Mouse (Mus musculus) fat pad, adult 2 months (tissue): ENCODE data around the gene Anxa9.

Experiments
- DNase-seq: peaks from one replicate; pipeline ENCODE4 v3.0.0-alpha.2; 2011; ENCODE audit warnings: low read depth, low spot score; ENCODE audit errors: extremely low read depth

The Anxa9 gene

DNA sequence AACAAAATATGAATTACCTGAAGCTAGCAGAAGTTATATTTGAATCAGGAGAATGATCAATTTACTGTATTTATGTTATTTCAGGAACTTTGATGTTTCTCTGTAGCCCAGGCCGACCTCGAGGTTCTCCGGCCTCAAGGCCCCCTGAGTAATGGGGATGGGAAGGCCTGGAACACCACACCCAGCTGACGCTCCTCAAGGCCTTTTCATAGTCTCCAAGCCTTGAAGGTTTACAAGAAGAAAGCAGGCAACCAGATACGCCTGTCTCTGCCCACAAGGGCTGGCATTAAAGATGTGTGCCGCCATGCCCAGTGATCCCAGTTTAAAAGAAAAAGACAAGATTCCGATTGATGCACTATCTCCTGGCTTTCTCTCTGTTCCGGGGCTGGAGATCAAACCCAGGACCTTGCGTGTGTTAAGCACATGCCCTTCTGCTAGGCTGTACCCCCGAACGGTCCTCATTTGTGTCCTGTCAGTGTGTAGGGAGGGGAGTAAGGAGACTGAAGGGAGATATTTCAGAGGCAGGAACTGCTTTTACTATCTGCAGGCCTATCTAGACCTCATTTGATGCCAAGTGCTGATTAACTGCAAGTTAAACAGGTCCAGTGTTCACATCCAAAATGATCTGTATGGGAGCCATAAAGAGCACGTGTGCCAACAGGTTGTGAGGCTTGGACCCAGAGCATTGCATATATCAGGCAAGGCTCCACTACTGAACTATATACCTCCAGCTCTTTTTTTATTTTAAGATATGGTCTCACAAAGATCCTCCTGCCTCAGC lies 22.3 kb downstream of the Anxa9 start:
- no peak for DNase-seq

DNA sequence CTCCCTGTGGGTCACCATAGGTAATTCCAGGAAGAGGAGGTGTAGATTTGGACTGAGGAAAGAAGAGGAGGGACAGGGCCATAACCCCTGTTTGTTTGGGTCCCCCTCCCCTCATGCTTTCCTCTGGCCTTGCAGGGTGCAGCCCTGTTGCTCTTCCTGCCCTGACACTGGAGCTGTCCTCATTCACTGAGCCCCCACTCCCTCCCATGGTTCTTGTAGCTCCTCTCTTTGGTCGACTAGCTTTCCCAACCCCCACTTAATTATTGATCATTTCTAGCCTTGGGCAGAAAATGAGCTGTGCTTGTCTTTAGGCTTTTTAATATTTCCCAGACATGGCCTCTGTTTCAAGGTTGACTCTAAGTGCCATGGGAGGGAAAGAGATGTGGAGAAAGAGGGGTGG lies 22.9 kb downstream of the Anxa9 start:
- DNase-seq, result no peak

DNA sequence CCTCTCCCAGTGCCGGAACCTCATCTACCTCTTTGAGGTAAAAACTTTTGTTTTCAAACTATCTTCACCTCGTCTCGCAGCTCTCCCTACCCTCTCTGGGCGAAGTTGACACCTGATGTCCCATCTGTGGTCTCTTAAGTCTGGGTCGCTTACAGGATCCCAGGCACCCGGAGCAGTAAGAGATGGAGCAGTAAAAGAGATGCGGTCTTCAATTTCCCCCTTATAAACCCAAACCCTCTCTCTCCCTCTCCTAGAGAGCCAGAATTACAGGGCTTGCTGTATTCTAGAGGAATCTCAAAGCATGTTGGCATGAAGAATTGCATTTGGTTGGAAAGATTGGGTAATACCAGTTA lies 23.4 kb downstream of the Anxa9 start:
- no peak for DNase-seq

DNA sequence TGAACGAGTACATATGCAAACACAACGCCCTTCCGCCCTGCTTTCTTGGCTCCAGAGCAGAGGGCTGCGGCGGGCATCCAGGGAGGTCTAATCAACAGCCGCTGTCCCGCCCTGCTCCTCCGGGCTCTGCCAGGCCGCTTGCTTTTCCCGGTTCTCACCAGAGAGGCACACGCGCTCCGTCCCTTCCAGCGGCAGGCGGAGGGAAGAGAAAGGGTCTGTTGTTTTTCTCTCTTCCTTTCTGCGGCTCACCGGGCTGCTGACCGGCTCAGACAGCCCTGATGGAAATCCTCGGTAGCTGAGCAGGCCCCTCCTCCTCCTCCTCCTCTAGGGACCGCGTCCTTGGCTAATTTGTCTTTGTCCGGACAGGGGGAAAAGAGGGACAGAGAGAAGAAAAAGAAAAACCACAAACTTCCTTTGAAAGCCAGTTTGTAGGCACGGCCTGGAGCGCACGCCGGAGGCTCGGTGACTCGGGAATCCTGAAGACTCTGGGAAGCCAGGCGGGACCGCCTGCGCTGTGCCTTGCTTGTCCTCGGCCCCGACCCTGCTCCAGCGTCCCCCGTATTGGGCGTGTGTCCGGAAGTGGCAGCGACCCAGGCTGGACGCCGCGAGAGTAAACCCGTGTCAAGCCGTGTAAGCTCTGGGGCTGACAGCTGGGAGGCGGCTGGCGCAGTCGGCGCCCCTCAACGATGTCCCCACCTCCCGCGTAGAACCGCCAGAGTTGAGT lies 23.9 kb downstream of the Anxa9 start:
- DNase-seq, result no peak

DNA sequence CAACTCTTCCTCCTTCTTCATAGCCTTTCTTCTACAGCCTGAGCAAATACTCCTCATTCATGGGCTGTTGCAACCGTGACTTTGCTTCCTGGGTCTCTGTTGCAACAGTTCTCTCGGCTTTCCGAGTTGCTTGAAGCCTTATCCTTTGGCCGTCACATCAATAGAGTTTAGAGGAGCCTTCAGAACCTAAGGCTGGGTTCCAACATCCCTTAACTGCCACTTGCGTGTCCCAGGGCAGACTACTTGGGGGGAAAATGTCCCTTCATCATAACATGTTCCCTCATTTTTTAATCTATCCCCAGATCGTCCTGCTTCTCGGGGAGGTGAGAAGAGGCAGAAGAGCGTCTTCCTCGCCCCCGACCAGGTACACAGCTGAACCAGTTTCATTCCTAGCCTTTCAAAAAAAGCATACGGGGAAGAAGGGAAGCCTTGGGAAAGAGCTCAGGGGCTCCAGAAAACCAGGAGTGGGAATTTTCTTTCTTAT lies 24.6 kb downstream of the Anxa9 start:
- peak; percentile 88 for DNase-seq

DNA sequence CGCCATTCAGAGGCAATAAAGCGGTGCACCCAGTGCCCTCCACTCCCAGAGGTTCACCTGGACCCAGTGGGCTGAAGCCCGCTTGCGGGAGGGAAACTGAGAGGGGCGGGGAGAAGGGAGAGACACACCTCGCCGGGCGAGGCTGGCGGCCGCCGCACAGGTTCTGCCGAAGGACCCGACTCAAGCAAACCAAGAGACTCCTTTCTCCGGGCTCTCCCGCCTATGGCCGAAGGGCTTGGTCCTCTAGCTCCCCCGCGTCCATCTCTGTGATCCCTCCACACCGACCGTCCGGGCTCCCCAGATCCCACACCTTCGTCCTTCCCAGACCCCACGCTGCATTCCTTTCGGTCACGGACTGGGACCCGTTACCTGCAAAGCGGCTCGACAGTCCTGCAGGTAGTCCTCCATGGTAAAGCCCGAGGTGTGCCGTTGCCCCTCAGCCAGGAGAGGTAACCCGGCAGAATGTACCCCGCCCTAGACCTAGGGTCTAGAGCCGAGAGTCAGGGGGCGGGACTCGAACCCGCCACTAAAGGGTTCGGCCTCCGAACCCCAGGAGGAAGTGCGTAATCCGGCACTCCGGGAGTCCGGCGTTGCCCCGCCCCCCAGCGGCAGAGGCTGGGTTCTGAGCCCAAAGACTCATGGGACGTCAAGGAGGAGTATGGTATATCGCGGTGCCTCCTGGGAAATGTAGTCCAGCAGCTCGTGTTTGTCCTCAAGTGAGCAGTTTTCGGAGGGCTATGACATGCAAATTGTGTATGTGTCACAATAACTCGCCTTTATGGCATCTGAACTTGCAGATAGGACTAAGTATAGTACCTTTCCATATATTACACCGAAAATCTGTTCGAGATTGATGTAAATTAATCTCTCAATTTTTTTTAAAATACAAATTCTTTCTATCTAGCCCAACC lies 25.5 kb downstream of the Anxa9 start, which contains the start of the genes Mindy1 and Prune1:
Gene Mindy1, plus strand, starts transcription at position 130 of the 911 bp plus-strand sequence.
Gene Prune1, minus strand, starts transcription at position 861 of the 911 bp plus-strand sequence.
- no peak for DNase-seq

DNA sequence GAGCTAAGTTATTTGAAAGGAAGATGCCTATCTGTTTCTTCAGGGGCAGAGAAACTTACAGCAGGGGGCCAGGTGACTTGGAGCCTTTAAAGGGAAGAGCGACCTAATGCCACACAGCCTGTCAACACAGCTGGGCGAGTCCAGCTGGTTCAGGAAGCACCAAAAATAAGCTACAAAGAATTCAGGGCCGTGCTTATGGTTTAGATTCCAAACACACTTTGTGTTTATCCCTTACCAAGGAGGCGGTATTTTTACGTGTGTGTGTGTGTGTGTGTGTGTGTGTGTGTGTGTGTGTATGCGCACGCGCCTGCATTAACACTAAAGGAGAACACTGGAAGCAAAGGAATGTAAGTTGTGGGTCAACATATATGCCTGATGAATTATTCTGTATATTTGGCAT lies 26.2 kb downstream of the Anxa9 start:
- DNase-seq, result no peak

DNA sequence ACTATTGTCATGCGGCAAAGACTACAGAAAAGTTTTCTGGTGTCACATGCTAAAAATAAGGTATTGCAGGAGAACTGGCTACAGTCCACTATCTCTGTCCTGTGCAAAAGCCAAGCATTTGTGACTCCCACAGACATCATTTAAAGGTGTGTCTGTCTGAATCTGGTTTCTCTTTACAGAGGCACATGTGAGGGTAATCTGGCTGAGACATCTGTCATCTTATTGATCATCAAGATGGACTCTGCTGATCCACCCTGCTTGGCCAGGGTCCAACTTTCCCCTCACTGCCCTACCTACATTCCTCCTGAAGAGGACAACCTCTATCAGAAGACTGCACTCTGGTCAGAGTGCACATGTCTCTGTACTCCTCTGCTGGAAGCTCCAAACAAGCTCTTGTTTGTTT lies 29.8 kb downstream of the Anxa9 start:
- no peak for DNase-seq

DNA sequence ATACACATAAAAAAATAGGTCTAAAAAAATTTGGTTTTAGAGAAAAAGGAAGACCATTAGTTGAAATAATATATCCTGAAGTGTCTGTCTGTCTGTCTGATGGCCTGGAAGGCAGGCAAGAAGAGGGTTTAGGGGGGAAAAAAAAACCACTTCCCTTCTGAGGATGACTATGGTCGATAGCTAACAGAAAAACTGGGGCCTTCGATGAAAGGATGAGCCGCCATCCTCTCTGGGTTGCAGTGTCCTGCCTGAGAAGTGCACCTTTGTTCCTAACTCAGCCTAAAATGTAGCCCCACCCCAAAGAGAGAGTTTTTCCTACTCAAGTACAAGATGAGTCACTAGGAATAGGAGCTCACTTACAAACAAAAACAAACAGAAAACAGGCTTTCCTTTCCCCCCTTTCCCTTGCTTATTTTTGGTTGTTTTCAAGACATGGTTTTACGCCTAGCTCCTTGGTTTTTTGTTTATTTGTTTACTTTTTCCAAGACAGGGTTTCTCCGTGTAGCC lies 30.5 kb downstream of the Anxa9 start:
- DNase-seq, result no peak

DNA sequence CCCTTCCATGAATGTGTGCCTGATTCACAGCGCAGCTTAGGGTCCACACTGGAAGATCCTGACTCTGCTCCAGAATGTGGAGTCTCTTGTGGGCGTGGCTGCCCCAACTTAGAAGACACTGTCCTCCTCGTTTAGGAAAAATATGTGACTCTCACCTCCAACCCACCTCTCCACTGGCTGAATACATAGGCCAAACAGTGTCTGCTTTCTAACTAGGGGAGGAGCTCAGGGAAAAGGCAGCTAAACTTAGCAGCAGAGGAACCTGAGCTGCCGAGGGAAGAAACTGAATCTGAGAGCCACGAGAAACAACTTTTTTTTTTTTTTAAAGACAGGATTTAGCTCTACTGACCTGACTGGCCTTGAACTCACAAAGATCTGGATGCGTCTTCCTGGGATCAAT lies 31.8 kb downstream of the Anxa9 start:
- no peak for DNase-seq

DNA sequence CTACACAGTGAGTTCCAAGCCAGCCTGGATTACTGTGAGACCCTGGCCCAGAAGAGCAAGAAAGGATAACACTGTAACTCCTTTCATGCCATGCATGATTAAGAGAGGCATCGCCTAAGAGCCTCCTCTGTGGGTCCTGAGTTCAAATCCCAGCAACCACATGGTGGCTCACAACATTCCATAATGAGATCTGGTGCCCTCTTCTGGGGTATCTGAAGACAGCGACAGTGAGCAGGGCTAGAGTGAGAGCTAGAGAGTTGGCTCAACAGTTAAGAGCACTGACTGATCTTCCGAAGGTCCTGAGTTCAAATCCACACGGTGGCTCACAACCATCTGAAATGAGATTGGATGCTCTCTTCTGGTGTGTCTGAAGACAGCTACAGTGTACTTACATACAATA lies 32.5 kb downstream of the Anxa9 start:
- no peak for DNase-seq

DNA sequence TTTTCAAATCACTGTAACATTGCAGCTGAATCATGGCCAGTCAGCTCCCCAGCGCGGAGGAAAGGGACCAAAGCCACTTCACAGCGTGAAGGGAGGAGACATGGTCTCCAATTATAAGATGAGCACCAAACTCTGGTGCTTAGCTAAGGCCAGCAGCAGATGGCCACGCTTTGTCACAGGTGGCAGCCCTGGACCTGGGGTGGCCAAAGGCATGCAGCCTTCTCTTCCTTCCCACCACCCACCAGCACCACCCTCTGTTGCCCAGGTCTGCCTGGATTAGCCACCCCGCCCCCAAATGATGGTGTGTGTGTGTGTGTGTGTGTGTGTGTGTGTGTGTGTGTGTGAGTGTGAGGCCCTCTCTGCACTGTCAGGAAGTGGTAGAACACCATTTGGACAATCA lies 33.5 kb downstream of the Anxa9 start:
- DNase-seq, result no peak

DNA sequence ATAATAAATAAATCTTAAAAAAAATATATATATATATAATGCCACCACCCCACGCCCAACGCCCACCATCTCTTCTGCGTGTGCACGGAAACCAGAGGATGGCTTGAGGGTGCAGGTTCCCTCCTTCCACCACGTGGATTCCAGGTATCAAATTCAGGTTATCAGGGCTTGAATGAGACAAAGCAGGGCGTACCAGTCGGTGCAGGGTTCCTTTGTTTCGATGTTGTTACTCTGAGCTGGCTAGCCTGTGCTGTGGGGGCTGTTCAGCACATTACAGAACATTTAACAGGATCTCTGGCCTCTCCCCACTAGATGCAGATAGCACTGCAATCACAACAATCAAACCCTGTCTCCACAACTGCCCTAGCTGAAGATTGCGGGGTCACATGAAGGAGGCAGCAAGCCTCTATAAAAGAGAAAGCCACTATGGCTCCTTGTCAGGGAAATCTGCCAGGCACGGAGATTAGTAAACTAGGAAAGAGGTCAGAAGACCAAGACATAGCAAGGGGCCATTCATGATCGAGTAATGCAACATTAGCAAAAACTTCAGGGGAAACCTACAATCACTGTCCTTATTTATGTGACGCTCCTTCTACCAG lies 36.1 kb downstream of the Anxa9 start:
- DNase-seq, result no peak

DNA sequence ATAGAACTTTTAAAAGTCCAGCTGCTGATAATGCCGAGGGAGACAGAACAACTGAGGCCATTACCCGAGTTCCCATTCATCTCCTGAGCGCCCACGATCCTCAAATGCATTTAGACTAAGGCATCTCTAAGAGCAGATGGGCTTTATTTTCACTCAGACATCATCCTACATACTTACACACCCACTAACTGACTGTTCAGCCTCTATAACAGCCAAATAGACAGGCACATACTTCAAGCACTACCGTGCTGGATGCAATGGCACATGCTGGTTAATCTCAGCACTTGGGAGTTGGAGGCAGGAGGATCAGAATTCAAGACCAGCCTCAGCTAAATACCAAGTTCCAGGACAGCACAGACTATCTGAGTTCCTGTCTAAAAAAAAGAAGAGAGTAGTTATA lies 37.2 kb downstream of the Anxa9 start:
- no peak for DNase-seq

DNA sequence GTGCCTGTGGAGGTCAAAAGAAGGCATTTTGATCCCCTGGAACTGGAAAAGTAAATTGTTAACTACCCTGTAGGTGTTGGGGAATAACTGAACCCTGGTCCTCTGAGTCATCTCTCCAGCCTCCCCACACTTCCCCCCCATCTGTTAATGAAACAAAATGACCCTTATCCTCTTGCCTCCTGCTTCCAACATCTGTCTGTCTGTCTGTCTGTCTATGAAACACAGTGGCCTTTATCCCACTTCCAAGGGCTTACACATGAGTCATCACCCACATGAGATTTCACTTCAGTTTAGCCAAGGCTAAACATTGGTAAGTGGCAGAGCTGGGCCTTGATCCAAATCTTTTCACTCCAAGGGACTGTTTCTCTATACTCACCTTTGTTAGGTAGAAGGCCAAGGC lies 39.1 kb downstream of the Anxa9 start:
- DNase-seq, result no peak

DNA sequence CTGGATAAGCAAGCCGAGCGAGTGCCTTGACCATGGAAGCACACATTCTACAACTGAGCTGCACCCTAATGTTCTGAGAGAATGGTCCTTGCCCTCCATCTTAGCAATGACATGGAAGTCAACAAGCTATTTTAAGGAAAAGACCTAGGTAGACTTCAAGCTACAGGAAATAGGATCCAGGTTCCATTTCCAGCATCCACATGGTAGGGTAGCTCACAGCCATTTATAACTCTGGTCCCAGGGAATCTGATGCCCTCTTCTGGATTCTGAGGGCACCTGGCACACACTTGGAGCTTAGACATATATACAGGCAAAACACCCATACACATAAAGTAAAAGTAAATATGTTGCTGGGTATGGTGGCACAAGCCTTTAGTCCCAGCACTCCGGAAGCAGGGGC lies 40.9 kb downstream of the Anxa9 start:
- no peak for DNase-seq

DNA sequence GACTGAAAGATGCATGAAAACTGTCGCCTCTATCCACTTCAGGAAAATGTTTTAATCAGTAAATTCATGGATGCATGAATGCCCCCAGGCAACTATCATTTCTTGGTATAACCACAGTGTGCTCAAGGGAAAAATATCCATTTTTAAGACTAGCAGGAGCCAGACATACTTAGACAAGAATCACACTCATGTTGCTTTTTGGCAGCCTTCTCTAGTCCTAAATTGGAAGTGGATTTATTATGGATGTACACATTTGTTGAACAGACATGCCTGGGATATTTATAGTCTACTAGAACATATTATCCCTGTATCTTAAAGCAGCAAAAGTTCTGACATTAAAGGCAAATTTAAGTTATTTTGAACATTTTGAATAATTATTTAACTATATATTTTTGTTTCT lies 42.3 kb downstream of the Anxa9 start:
- DNase-seq, result no peak

DNA sequence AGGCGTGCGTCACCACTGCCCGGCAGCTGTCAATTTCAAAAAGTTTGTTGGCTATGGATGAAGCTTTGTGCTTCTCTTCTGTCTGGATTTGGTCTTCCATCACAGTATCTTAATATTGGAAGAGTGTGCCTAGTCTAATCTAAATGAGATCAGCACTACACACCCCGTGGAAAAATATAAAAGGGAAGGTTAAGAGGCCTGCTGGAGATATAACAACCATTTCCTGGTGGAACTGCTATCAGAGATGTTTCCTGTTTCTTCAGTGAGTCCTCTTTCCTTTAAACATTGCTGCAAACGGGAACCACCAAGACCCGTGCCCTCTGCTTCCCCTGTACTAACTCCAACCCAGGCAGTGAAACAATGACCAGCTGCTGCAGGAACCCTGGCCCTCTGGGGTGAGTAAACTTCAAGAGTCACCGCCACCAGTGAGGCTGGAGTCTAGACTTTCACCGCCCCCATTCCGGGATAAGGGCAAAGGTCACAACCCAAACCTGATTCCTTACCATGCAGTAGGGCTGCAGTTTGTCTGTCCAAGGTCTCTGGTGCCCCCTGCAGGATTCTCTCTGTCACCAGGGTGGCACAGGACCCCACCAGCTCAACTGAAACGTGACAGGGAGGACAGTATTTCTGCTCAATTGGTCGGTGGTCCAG lies 43.8 kb downstream of the Anxa9 start:
- no peak for DNase-seq

DNA sequence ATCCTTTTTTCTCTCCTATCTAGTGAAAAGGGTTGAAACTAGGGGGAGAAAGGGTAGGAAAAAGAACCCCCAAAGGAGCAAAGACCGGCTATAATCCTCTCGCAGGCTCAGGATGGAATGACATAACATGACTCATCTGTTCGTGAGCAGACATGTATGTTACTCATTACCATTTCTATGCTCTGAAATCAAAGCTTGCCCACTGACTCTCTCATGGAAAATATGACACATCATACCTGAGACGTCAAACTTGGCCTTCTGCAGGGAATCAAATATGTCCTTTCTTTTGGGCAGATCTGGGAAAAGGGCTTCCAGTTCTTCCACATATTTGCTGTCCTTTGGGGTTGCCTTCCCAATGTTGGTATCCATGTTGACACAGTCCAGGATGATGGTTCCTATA lies 45.0 kb downstream of the Anxa9 start:
- DNase-seq, result no peak

DNA sequence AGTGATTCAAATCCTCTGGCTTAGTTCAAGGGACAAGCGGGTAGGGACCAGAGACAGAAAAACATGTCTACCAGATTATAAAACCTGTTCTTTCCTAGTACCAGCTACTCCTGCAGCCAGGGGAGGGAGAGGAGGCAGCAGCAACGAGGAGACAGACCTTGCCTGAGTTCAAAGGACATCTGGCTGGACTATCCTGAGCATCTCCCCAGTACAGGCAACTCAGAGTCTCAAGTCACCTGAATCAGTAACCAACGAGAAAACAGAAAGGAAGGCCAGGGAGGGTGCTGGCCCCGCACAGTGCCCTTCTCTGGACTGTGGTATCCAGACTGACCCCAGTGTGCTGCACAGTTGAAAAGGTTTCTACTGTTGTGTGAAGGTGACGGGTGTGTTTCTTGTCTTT lies 50.0 kb downstream of the Anxa9 start:
- no peak for DNase-seq
